Mouse (Mus musculus) hindbrain, embryonic 15.5 days (tissue): Measurements from ENCODE around the gene Tle4. TPM values are rescaled to one million over a fixed set of nuclear protein-coding genes. Genes with fewer than 3 reads are reported as not detected.
A peak's percentile ranks its signal among the peaks of the same experiment; 100 is the strongest.
"Not testable (repeated sequence)": the region's sequence is repeated elsewhere in the genome, so short reads cannot be mapped to it uniquely, and the experiment has no call there.

ENCODE experiments used
- ATAC-seq: fragments of 200-750 bp; cut with Nextera tagmentation; 2 replicates; pipeline ENCODE4 v1.8.0; 2017; ENCODE audit warnings: low read depth, moderate number of reproducible peaks, moderate TSS enrichment; ENCODE audit not compliant: low FRiP score
- H3K27ac ChIP-seq: fragments of 300-500 bp; sonication (generic); replicated peaks from 2 replicates; pipeline ENCODE4 v1.5.1; 2015; ENCODE audit warnings: mild to moderate bottlenecking, inconsistent platforms
- H3K27me3 ChIP-seq: fragments of 300-500 bp; sonication (generic); 2 replicates; pipeline ENCODE4 v1.6.1; 2015; ENCODE audit warnings: control low read depth, inconsistent platforms
- H3K36me3 ChIP-seq: fragments of 300-500 bp; sonication (generic); 2 replicates; pipeline ENCODE4 v1.6.1; 2015; ENCODE audit warnings: control low read depth, inconsistent platforms
- H3K4me1 ChIP-seq: fragments of 300-500 bp; sonication (generic); replicated peaks from 2 replicates; pipeline ENCODE4 v1.6.1; 2015; ENCODE audit warnings: control low read depth, inconsistent platforms
- H3K4me2 ChIP-seq: fragments of 300-500 bp; sonication (generic); 2 replicates; pipeline ENCODE4 v1.6.1; 2015; ENCODE audit warnings: moderate library complexity, mild to moderate bottlenecking, inconsistent platforms
- H3K4me3 ChIP-seq: fragments of 300-500 bp; sonication (generic); 2 replicates; pipeline ENCODE4 v1.5.1; 2015; ENCODE audit warnings: mild to moderate bottlenecking, inconsistent platforms
- H3K9ac ChIP-seq: fragments of 300-500 bp; sonication (generic); 2 replicates; pipeline ENCODE4 v1.6.1; 2015; ENCODE audit warnings: inconsistent platforms
- H3K9me3 ChIP-seq: fragments of 300-500 bp; sonication (generic); 2 replicates; pipeline ENCODE4 v1.6.1; 2016; ENCODE audit warnings: control low read depth, inconsistent platforms
- WGBS: fragments of 180-500 bp; shearing (Covaris S2); methylation state at CpG from one replicate; pipeline ENCODE4 v1.1.7; 2015; 5-methylcytosine and 5-hydroxymethylcytosine counted together
- polyA plus RNA-seq: library from polyadenylated mRNA; unstranded; fragments of >200 nt; fragmentation: Nextera tagmentation; extraction: Ambion mirVana; gene quantifications from 2 replicates; pipeline ENCODE4 v1.2.1, GENCODE M21; 2015

Gene Tle4
- polyA plus RNA-seq = 28.7 and 29.7 TPM in 2 replicates

GRCm38 (mm10) chr19:14597917-14598689 is at the start of gene Tle4:
Tle4 (minus strand) TSS chr19:14598051.
- ATAC-seq = peak; percentile 98
- under 1% methylated on average over 71 of the region's 71 CpGs for WGBS
- Histone ChIP-seq H3K4me3 (peak within 1 kb of the TSS; percentile 87), H3K9ac (peak within 1 kb of the TSS; percentile 86), H3K4me1 (peaks cover 24% of the 10 kb centered on the region), H3K36me3 (no peaks in the 10 kb centered on the region), H3K27ac (peak within 1 kb of the TSS; percentile 94), H3K27me3 (0 out of 2 replicates have a peak, but pooled peaks cover 5% of the 10 kb centered on the region), H3K9me3 (no peaks in the 10 kb centered on the region), H3K4me2 (peak within 1 kb of the TSS; percentile 58)

DNA sequence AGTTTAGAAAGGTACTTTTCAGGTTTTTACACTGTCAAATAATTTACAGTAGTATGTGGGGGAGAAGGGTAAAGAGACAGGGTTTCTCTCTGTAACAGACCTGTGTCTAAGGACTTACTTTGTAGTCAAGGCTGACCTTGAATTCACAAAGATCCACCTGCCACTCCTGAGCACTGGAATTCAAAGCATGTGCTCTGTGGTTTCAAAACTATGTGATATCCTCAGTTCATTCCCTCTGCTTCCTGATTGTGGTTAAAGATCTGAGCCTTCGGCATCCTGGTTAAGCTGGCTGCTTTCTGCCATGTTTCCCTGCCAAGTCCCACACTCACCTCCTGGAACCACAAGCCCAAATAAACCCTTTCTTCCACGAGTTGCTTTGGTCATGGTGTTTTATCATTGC is 47.8 kb upstream of the Tle4 start:
- Histone ChIP-seq H3K4me2 (no peak overlapping the region), H3K27me3 (no peaks in the 10 kb centered on the region), H3K9ac (no peak overlapping the region), H3K4me3 (no peak overlapping the region), H3K4me1 (no peaks in the 10 kb centered on the region), H3K9me3 (no peaks in the 10 kb centered on the region), H3K27ac (no peak overlapping the region), H3K36me3 (no peaks in the 10 kb centered on the region)
- WGBS = 93% methylated on average over 2 of the region's 2 CpGs
- ATAC-seq = no peak

DNA sequence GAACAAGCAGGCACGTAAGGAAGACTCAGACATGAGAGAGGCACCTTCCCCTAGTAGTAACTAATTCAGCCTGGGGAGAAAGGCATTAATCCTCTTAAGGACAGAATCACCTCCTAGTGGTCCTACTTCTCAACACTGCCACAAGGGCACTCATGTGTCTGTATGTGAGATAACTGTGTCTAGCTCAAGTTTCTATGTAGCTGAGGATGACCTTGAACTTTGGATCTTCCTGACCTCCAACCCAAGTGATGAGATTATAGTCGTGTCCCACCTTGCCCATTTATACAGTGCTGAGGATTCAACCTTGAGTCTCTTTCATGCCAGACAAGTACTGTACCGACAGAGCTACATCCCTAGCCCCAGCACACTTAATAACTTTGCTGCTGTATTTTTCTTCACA is 46.9 kb upstream of the Tle4 start:
- 85% methylated on average over 3 of the region's 3 CpGs for WGBS
- no peaks in the 10 kb centered on the region for H3K4me1 ChIP-seq

DNA sequence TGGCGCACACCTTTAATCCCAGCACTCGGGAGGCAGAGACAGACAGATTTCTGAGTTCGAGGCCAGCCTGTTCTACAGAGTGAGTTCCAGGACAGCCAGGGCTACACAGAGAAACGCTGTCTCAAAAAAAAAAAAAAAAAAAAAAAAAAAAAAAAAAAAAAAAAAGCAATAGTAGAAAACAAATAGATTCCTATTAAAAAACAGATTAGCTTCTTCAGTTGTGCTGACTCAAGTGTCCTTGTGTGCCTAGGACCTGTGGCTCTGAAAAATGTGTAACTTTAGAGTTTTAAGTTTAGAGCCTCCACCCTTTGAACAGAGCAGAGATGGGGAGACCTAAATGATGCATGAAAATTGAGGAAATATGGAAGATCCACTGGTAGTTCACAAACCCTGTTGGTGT is 45.2 kb upstream of the Tle4 start:
- not testable (repeated sequence) for ATAC-seq, H3K4me1 ChIP-seq, H3K4me2 ChIP-seq, H3K9me3 ChIP-seq, H3K36me3 ChIP-seq, H3K27ac ChIP-seq, H3K4me3 ChIP-seq, H3K9ac ChIP-seq, H3K27me3 ChIP-seq
- WGBS = 97% methylated on average over 4 of the region's 4 CpGs

More for the DNA sequence above, 46.9 kb upstream of the Tle4 start:
- no peaks in the 10 kb centered on the region for H3K9me3 ChIP-seq
- no peak for ATAC-seq
- no peaks in the 10 kb centered on the region for H3K36me3 ChIP-seq
- no peak overlapping the region for H3K9ac ChIP-seq
- H3K27me3 ChIP-seq = no peaks in the 10 kb centered on the region
- no peak overlapping the region for H3K4me2 ChIP-seq
- H3K4me3 ChIP-seq = no peak overlapping the region
- H3K27ac ChIP-seq = no peak overlapping the region

GRCm38 (mm10) chr19:14642663-14643062 is 44.8 kb upstream of the Tle4 start:
- ATAC-seq = no peak
- no peak overlapping the region for H3K4me3 ChIP-seq
- no peaks in the 10 kb centered on the region for H3K9me3 ChIP-seq
- no peaks in the 10 kb centered on the region for H3K27me3 ChIP-seq
- no peaks in the 10 kb centered on the region for H3K36me3 ChIP-seq
- no peak overlapping the region for H3K9ac ChIP-seq
- no peak overlapping the region for H3K27ac ChIP-seq
- WGBS = 88% methylated on average over 10 of the region's 10 CpGs
- H3K4me1 ChIP-seq = no peaks in the 10 kb centered on the region
- no peak overlapping the region for H3K4me2 ChIP-seq

DNA sequence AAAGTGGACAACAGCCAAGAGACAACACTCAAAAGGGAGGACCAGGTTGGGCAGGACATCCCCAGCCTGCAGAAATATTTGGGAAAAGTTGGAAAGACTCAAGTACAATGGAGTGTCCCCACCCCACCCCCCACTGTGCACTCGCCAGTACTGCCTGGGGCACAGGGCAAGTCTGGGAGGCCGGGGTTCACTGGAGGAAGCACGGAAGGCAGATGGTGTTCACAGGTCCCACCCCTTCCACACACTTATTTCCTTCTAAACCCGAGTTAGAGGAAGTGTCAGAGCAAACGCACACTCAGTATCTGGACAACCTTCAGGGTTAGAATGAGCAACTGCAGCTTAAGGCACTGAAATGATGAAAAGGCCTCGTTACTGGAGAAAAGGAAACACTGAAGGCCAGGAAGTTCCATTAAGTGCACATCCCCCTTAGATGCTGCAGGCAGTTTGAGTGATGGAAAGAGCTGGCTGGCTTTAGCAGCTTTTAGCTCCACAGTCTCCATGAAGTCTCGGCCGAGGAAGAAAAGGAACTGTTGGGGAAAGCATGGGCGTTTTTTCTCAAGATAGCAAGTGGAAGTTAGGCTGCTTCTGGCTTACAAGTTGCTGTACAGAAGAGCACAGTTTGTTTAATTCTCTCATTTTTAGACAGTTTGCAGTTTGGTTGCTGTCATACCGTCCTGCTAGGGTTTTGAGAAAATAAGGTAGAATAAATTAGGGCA is 37.5 kb upstream of the Tle4 start:
- Histone ChIP-seq H3K27ac (no peak overlapping the region), H3K9me3 (0 out of 2 replicates have a peak, but pooled peaks cover 4% of the 10 kb centered on the region), H3K4me2 (no peak overlapping the region), H3K36me3 (no peaks in the 10 kb centered on the region), H3K9ac (no peak overlapping the region), H3K27me3 (no peaks in the 10 kb centered on the region), H3K4me1 (no peaks in the 10 kb centered on the region), H3K4me3 (no peak overlapping the region)
- 64% methylated on average over 10 of the region's 10 CpGs for WGBS
- no peak for ATAC-seq

DNA sequence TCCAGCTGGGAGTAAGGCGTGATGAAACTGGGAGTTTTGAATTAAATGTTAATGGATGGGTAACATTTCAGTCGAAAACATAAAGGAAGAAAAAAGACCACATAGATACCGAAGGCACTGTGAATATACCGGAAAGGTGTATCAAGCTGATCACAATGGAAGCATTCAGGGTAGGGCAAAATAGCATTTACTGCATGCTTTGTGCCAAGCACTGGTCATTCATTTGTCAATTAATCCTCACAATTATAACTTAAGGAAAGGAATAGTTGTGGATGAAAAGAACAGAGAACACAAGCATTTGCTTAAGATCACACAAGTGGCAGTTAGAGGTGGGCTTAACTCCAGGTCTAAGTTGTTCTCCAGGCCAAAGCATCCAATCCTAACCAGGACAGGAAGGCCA is 25.5 kb upstream of the Tle4 start:
- Histone ChIP-seq H3K4me2 (no peak overlapping the region), H3K27ac (no peak overlapping the region), H3K9me3 (no peaks in the 10 kb centered on the region), H3K4me3 (no peak overlapping the region), H3K9ac (no peak overlapping the region), H3K4me1 (no peaks in the 10 kb centered on the region), H3K27me3 (no peaks in the 10 kb centered on the region), H3K36me3 (no peaks in the 10 kb centered on the region)
- no peak for ATAC-seq
- WGBS = 68% methylated on average over 4 of the region's 4 CpGs

GRCm38 (mm10) chr19:14620534-14620933 is 22.7 kb upstream of the Tle4 start:
- ATAC-seq = no peak
- Histone ChIP-seq H3K9ac (no peak overlapping the region), H3K27ac (no peak overlapping the region), H3K4me1 (no peaks in the 10 kb centered on the region), H3K4me2 (no peak overlapping the region), H3K4me3 (no peak overlapping the region), H3K27me3 (no peaks in the 10 kb centered on the region), H3K36me3 (no peaks in the 10 kb centered on the region), H3K9me3 (no peaks in the 10 kb centered on the region)
- 100% methylated on average over 1 of the region's 1 CpGs for WGBS

GRCm38 (mm10) chr19:14619814-14620213 is 22.0 kb upstream of the Tle4 start:
- H3K27ac ChIP-seq = no peak overlapping the region
- no peaks in the 10 kb centered on the region for H3K4me1 ChIP-seq
- no peaks in the 10 kb centered on the region for H3K36me3 ChIP-seq
- H3K27me3 ChIP-seq = no peaks in the 10 kb centered on the region
- no peak overlapping the region for H3K4me2 ChIP-seq
- H3K9ac ChIP-seq = no peak overlapping the region
- no peak overlapping the region for H3K4me3 ChIP-seq
- ATAC-seq = no peak
- no peaks in the 10 kb centered on the region for H3K9me3 ChIP-seq

GRCm38 (mm10) chr19:14614816-14615215 is 17.0 kb upstream of the Tle4 start:
- WGBS = 81% methylated on average over 5 of the region's 5 CpGs

DNA sequence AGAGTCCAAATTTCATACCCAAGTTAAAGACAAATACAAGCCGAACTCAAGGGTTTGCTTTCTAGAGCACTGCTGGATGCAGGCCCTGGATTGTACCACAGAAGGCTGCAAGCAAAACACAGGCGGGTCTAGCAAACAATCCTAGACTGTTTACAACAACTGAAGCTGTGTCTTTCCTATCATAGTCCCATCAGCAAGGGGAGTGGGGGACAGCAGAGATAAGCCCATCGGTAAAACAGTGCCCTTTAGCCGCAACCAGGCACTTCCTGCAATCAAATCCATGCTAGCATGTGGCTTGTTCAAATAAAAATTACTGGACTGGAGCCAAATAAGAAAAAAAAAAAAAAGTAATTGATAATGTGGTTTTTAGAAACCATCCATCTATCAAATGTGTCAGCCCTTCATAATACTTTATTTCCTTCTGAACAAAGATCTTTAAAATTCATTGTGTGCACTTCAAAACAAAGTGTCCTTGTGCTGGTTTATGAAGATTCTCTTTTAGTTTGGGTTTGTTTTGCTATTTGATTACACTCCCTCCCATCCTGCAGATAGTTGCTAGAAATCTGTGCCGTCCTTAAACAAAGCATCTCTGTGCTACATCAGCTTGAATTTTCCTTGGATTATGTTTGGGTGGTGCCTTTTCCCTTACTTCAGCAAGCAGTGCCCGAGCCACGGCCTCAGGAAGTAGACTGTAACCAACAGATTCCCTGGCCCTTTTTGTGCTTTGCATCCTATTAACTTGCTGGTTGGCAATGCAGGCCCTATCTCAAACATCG is 12.9 kb upstream of the Tle4 start:
- Histone ChIP-seq H3K9ac (no peak overlapping the region), H3K4me1 (no peaks in the 10 kb centered on the region), H3K36me3 (no peaks in the 10 kb centered on the region), H3K4me3 (no peak overlapping the region), H3K9me3 (no peaks in the 10 kb centered on the region), H3K4me2 (no peak overlapping the region), H3K27me3 (0 out of 2 replicates have a peak, but pooled peaks cover 5% of the 10 kb centered on the region), H3K27ac (no peak overlapping the region)
- no peak for ATAC-seq
- WGBS = 63% methylated on average over 8 of the region's 8 CpGs

More at GRCm38 (mm10) chr19:14614816-14615215, 17.0 kb upstream of the Tle4 start:
- Histone ChIP-seq H3K4me2 (no peak overlapping the region), H3K36me3 (no peaks in the 10 kb centered on the region), H3K4me1 (no peaks in the 10 kb centered on the region), H3K9me3 (no peaks in the 10 kb centered on the region), H3K4me3 (no peak overlapping the region), H3K9ac (no peak overlapping the region), H3K27me3 (no peaks in the 10 kb centered on the region), H3K27ac (no peak overlapping the region)
- ATAC-seq = no peak

GRCm38 (mm10) chr19:14600841-14601240 is 3.0 kb upstream of the Tle4 start:
- Histone ChIP-seq H3K36me3 (no peaks in the 10 kb centered on the region), H3K4me2 (no peak overlapping the region), H3K27me3 (peaks cover 16% of the 10 kb centered on the region; the same call in 1 of the 2 replicates), H3K4me1 (peaks cover 15% of the 10 kb centered on the region), H3K27ac (no peak overlapping the region), H3K9ac (no peak overlapping the region), H3K4me3 (no peak overlapping the region), H3K9me3 (no peaks in the 10 kb centered on the region)
- WGBS = 82% methylated on average over 1 of the region's 1 CpGs
- no peak for ATAC-seq
